ENCODE assay signal across 18 mouse cellular contexts in genomic region chr10:117714928-117715500, GRCm38 (mm10).
"Had no signal": no experiment of that assay in that cellular context is flagged by ENCODE, and none has a peak within 500 bp of the region (broad histone marks: within the 10 kb centered on the region; RNA-seq: fewer than 3 reads in every experiment).

No protein-coding gene starts in this region.

- H3K4me2 ChIP-seq: limb, embryonic 15.5 days; liver, embryonic 11.5 days; liver, embryonic 15.5 days; midbrain, embryonic 12.5 days; midbrain, embryonic 15.5 days; neural tube, embryonic 12.5 days; neural tube, embryonic 15.5 days had no signal

- H3K27me3 ChIP-seq: limb, embryonic 15.5 days; liver, embryonic 15.5 days; midbrain, embryonic 12.5 days; midbrain, embryonic 15.5 days; neural tube, embryonic 12.5 days; neural tube, embryonic 15.5 days had no signal

- H3K9ac ChIP-seq: limb, embryonic 15.5 days; liver, embryonic 15.5 days; midbrain, embryonic 12.5 days; midbrain, embryonic 15.5 days; neural tube, embryonic 12.5 days; neural tube, embryonic 15.5 days had no signal

- H3K36me3 ChIP-seq: limb, embryonic 15.5 days; liver, embryonic 15.5 days; midbrain, embryonic 12.5 days; midbrain, embryonic 15.5 days; neural tube, embryonic 12.5 days; neural tube, embryonic 15.5 days had no signal

- DNase-seq: kidney, adult 2 months; kidney, postnatal 25 days; layer of hippocampus, adult 9-11 months; lung, adult 2 months; lung, postnatal 14 days; lung, postnatal 4 days; retina, postnatal 1 day; thymus, postnatal 25 days had no signal

- H3K9me3 ChIP-seq: limb, embryonic 15.5 days; liver, embryonic 15.5 days; midbrain, embryonic 12.5 days; midbrain, embryonic 15.5 days; neural tube, embryonic 12.5 days; neural tube, embryonic 15.5 days had no signal

- H3K4me3 ChIP-seq: layer of hippocampus, adult 2 months; limb, embryonic 15.5 days; liver, embryonic 15.5 days; midbrain, embryonic 12.5 days; midbrain, embryonic 15.5 days; neural tube, embryonic 12.5 days; neural tube, embryonic 15.5 days had no signal

- ATAC-seq: midbrain, embryonic 15.5 days had no signal

- H3K27ac ChIP-seq: kidney, postnatal 0 days; layer of hippocampus, adult 2 months; limb, embryonic 15.5 days; liver, embryonic 15.5 days; midbrain, embryonic 12.5 days; midbrain, embryonic 15.5 days; neural tube, embryonic 12.5 days; neural tube, embryonic 15.5 days; stomach, postnatal 0 days had no signal
